Mouse (Mus musculus): Measurements from ENCODE around the gene Olfr406. TPM values are rescaled to one million over a fixed set of nuclear protein-coding genes. Genes with fewer than 3 reads are reported as not detected.

Olfr406 gene
- not detected in 2 replicates for polyA plus RNA-seq (2012; rRNA removed)

- DNase-seq (ENCODE audit: low read depth, low spot score): no peak
- 31% methylated on average over 2 of the region's 2 CpGs for WGBS
These were observed at the start of gene Olfr406 for GRCm38 (mm10) chr11:74259508-74259907. Olfr406 (plus strand) TSS chr11:74259808.

GRCm38 (mm10) chr11:74211279-74211678, 48.3 kb upstream of the Olfr406 start, which contains the start of gene Olfr43:
Olfr43 (minus strand) TSS chr11:74211379.
- WGBS: 42% methylated on average over 1 of the region's 1 CpGs
- no peak for DNase-seq (ENCODE audit: low read depth, low spot score)

- 80% methylated on average over 3 of the region's 3 CpGs for WGBS
- DNase-seq (ENCODE audit: low read depth, low spot score): no peak
These were observed 18.4 kb upstream of the Olfr406 start for GRCm38 (mm10) chr11:74241201-74241600.

- WGBS: 42% methylated on average over 2 of the region's 2 CpGs
- no peak for DNase-seq (ENCODE audit: low read depth, low spot score)
These were observed 23.8 kb downstream of the Olfr406 start, which contains the start of gene Olfr59 for GRCm38 (mm10) chr11:74283436-74283835. Olfr59 (plus strand) TSS chr11:74283736.

- 73% methylated on average over 2 of the region's 2 CpGs for WGBS
- no peak for DNase-seq (ENCODE audit: low read depth, low spot score)
These were observed 27.6 kb downstream of the Olfr406 start for GRCm38 (mm10) chr11:74287256-74287655.

Other genes starting within 250 kb of the Olfr406 start
- not detected in 2 replicates for gene Olfr139, start 203.3 kb upstream of the Olfr406 start, polyA plus RNA-seq (2012; rRNA removed)
- gene Olfr399, start 203.2 kb upstream of the Olfr406 start, polyA plus RNA-seq (2012; rRNA removed): not detected in 2 replicates
- not detected in 2 replicates for gene Zfp616, start 189.9 kb upstream of the Olfr406 start, polyA plus RNA-seq (2012; rRNA removed)
- not detected in 2 replicates for gene Olfr401, start 146.1 kb upstream of the Olfr406 start, polyA plus RNA-seq (2012; rRNA removed)
- gene Olfr402, start 106.3 kb upstream of the Olfr406 start, polyA plus RNA-seq (2012; rRNA removed): not detected in 2 replicates
- not detected in 2 replicates for gene Olfr403, start 73.6 kb upstream of the Olfr406 start, polyA plus RNA-seq (2012; rRNA removed)
- gene Olfr43, start 48.4 kb upstream of the Olfr406 start, polyA plus RNA-seq (2012; rRNA removed): not detected in 2 replicates
- not detected in 2 replicates for gene Olfr59, start 23.9 kb downstream of the Olfr406 start, polyA plus RNA-seq (2012; rRNA removed)
- not detected in 2 replicates for gene Olfr410, start 78.2 kb downstream of the Olfr406 start, polyA plus RNA-seq (2012; rRNA removed)
- gene Olfr411, start 92.8 kb downstream of the Olfr406 start, polyA plus RNA-seq (2012; rRNA removed): not detected in 2 replicates
- gene Olfr412, start 102.3 kb downstream of the Olfr406 start, polyA plus RNA-seq (2012; rRNA removed): not detected in 2 replicates

All from large intestine, adult 2 months (tissue).